8 mouse cellular contexts compared by ENCODE assay signal in genomic region chr11:52079978-52080377, GRCm38 (mm10). TPM values are rescaled to one million over a fixed set of nuclear protein-coding genes. Genes with fewer than 3 reads are reported as not detected.
DNase-seq lines count a peak whose midpoint lies in the region; ATAC-seq lines count a peak whose summit lies in the region.
"Had no signal": no experiment of that assay in that cellular context is flagged by ENCODE, and none has a peak within 500 bp of the region (broad histone marks: within the 10 kb centered on the region; RNA-seq: fewer than 3 reads in every experiment).

No protein-coding gene starts in this region.

- 29% methylated on average over 5 of the region's 5 CpGs for WGBS in intestine, embryonic 16.5 days

- no peaks in the 10 kb centered on the region for H3K36me3 ChIP-seq in intestine, embryonic 16.5 days (ENCODE audit: control insufficient read depth, insufficient read depth, low read length)
- H3K36me3 ChIP-seq: neural tube, embryonic 13.5 days had no signal

- 0 out of 2 replicates have a peak, but pooled peaks cover 3% of the 10 kb centered on the region for H3K4me1 ChIP-seq in intestine, embryonic 16.5 days (ENCODE audit: control insufficient read depth, insufficient read depth, low read length)

- no peaks in the 10 kb centered on the region for H3K9me3 ChIP-seq in intestine, embryonic 16.5 days (ENCODE audit: control insufficient read depth, low read length)
- H3K9me3 ChIP-seq: neural tube, embryonic 13.5 days had no signal

- H3K27me3 ChIP-seq in intestine, embryonic 16.5 days (replicated peaks; ENCODE audit: control insufficient read depth, insufficient read depth, low read length) = no peaks in the 10 kb centered on the region
- H3K27me3 ChIP-seq: neural tube, embryonic 13.5 days had no signal

- H3K4me2 ChIP-seq in intestine, embryonic 16.5 days (ENCODE audit: low read depth, low read length) = no peak overlapping the region
- H3K4me2 ChIP-seq: neural tube, embryonic 13.5 days had no signal

- ATAC-seq in intestine, embryonic 16.5 days = peak; percentile 50
- peak; percentile 52; the same call in 1 of the 2 replicates for ATAC-seq in megakaryocyte-erythroid progenitor cell, adult 5-6 weeks (replicated peaks; ENCODE audit: low FRiP score, low TSS enrichment, poor library complexity, severe bottlenecking)

- no peak overlapping the region for H3K9ac ChIP-seq in intestine, embryonic 16.5 days (ENCODE audit: low read depth, low read length)
- H3K9ac ChIP-seq: neural tube, embryonic 13.5 days had no signal

- no peak overlapping the region for H3K27ac ChIP-seq in intestine, embryonic 16.5 days (ENCODE audit: low read length)
- H3K27ac ChIP-seq: neural tube, embryonic 13.5 days had no signal

- no peak overlapping the region for H3K4me3 ChIP-seq in intestine, embryonic 16.5 days (ENCODE audit: low read length)
- H3K4me3 ChIP-seq: neural tube, embryonic 13.5 days had no signal

- DNase-seq in urinary bladder, postnatal 14 days (ENCODE audit: low spot score) = peak; percentile 50
- DNase-seq in urinary bladder, postnatal 25 days (ENCODE audit: low spot score) = no peak
- DNase-seq in embryo, embryonic 10.5 days (ENCODE audit: low spot score) = peak; percentile 70
- DNase-seq in gastrocnemius, postnatal 4 days (ENCODE audit: low spot score in 2 of 2) = no peak
- no peak for DNase-seq in spleen, adult 18-20 months

RNA-seq across cellular contexts. Expression of gene Ppp2ca, which starts 18.5 kb away (rescaled TPM):
- 20.2 and 51.9 TPM in 2 replicates for polyA plus RNA-seq in intestine, embryonic 16.5 days (2015; fragmentation: Nextera tagmentation; extraction: Ambion mirVana)
- total RNA-seq in megakaryocyte-erythroid progenitor cell, adult 5-6 weeks (2014; fragmentation: Nextera tagmentation) = 65.6 and 66.8 TPM in 2 replicates
- 103 and 104 TPM in 2 replicates for total RNA-seq in megakaryocyte-erythroid progenitor cell, adult 5-6 weeks (2017)
- total RNA-seq in gastrocnemius, postnatal 4 days (2021) = 10 to 100 TPM; 57.7 to 64.9 TPM

Comparison
In these comparisons a context has a peak if more than half of its experiments do, and no peak if none do; other contexts are left out.
1. DNase-seq: peak in urinary bladder, postnatal 14 days (single experiment) and embryo, embryonic 10.5 days (single experiment); none in urinary bladder, postnatal 25 days (single experiment), gastrocnemius, postnatal 4 days (0 of 2) and spleen, adult 18-20 months (0 of 2).